Mouse (Mus musculus) megakaryocyte progenitor cell, adult 5-6 weeks (primary cell): Measurements from ENCODE around the gene Gjc2. TPM values are rescaled to one million over a fixed set of nuclear protein-coding genes. Genes with fewer than 3 reads are reported as not detected.

Experiments used
- total RNA-seq, 2 experiments: library from RNA; stranded (forward) in 1 of 2; stranded (reverse) in 1 of 2; fragments of 157-497, 149-512 nt in 1 of 2; fragments of 200-1000 nt in 1 of 2; gene quantifications; 2 replicates each; pipeline versions ENCODE4 v1.2.3 to v1.2.4; 2015 to 2017

The Gjc2 gene
- total RNA-seq, 2 experiments from 2014 or later, result not detected

Other genes with a start within 250 kb of the Gjc2 start
- gene Rnf187, start 244.3 kb downstream of the Gjc2 start, total RNA-seq (2015), result 65.8 and 66.4 TPM in 2 replicates
- 70.6 and 83.6 TPM in 2 replicates for gene Rnf187, start 244.3 kb downstream of the Gjc2 start, total RNA-seq (2017)
- gene Hist3h2ba, start 234.3 kb downstream of the Gjc2 start, total RNA-seq (2015), result 1.6 and 1.9 TPM in 2 replicates
- gene Hist3h2ba, start 234.3 kb downstream of the Gjc2 start, total RNA-seq (2017), result 1.8 and 2.3 TPM in 2 replicates
- 19.4 and 20.2 TPM in 2 replicates for gene Hist3h2a, start 228.5 kb downstream of the Gjc2 start, total RNA-seq (2015)
- gene Hist3h2a, start 228.5 kb downstream of the Gjc2 start, total RNA-seq (2017), result 223 and 238 TPM in 2 replicates
- gene Trim17, start 228.5 kb downstream of the Gjc2 start, total RNA-seq (2015), result 0.10 TPM in 1 of 2 replicates, not detected in the other
- not detected in 2 replicates for gene Trim17, start 228.5 kb downstream of the Gjc2 start, total RNA-seq (2017)
- 24.0 and 25.0 TPM in 2 replicates for gene Trim11, start 205.1 kb downstream of the Gjc2 start, total RNA-seq (2015)
- gene Trim11, start 205.1 kb downstream of the Gjc2 start, total RNA-seq (2017), result 25.9 and 32.8 TPM in 2 replicates
- 0.07 TPM in 1 of 2 replicates, not detected in the other for gene Obscn, start 46.8 kb downstream of the Gjc2 start, total RNA-seq (2015)
- under 0.01 TPM in 1 of 2 replicates, not detected in the other for gene Obscn, start 46.8 kb downstream of the Gjc2 start, total RNA-seq (2017)
- gene Iba57, start 19.5 kb downstream of the Gjc2 start, total RNA-seq (2015), result 2.8 and 3.6 TPM in 2 replicates
- gene Iba57, start 19.5 kb downstream of the Gjc2 start, total RNA-seq (2017), result 3.5 and 4.6 TPM in 2 replicates
- 61.9 and 62.8 TPM in 2 replicates for gene Guk1, start 9.0 kb upstream of the Gjc2 start, total RNA-seq (2015)
- 29.9 and 34.7 TPM in 2 replicates for gene Guk1, start 9.0 kb upstream of the Gjc2 start, total RNA-seq (2017)
- 33.4 and 49.5 TPM in 2 replicates for gene Mrpl55, start 19.3 kb upstream of the Gjc2 start, total RNA-seq (2015)
- 48.7 and 56.2 TPM in 2 replicates for gene Mrpl55, start 19.3 kb upstream of the Gjc2 start, total RNA-seq (2017)
- gene 2310033P09Rik, start 25.1 kb upstream of the Gjc2 start, total RNA-seq (2015), result 14.9 and 17.9 TPM in 2 replicates
- gene 2310033P09Rik, start 25.1 kb upstream of the Gjc2 start, total RNA-seq (2017), result 8.7 and 17.8 TPM in 2 replicates
- gene Arf1, start 45.1 kb upstream of the Gjc2 start, total RNA-seq (2015), result 280 and 290 TPM in 2 replicates
- gene Arf1, start 45.1 kb upstream of the Gjc2 start, total RNA-seq (2017), result 343 and 378 TPM in 2 replicates
- not detected in 2 replicates for gene Wnt3a, start 107.5 kb upstream of the Gjc2 start, total RNA-seq (2015)
- not detected in 2 replicates for gene Wnt3a, start 107.5 kb upstream of the Gjc2 start, total RNA-seq (2017)
- gene Wnt9a, start 123.7 kb upstream of the Gjc2 start, total RNA-seq (2015), result not detected in 2 replicates
- gene Wnt9a, start 123.7 kb upstream of the Gjc2 start, total RNA-seq (2017), result not detected in 2 replicates
- gene Prss38, start 192.4 kb upstream of the Gjc2 start, total RNA-seq (2015), result not detected in 2 replicates
- not detected in 2 replicates for gene Prss38, start 192.4 kb upstream of the Gjc2 start, total RNA-seq (2017)